Mouse (Mus musculus) olfactory bulb, adult 2 months (tissue): ENCODE results near the gene Nprl3. TPM values are rescaled to one million over a fixed set of nuclear protein-coding genes. Genes with fewer than 3 reads are reported as not detected.
"Not testable (repeated sequence)": the region's sequence is repeated elsewhere in the genome, so short reads cannot be mapped to it uniquely, and the experiment has no call there.

Experiments used
- H3K27ac ChIP-seq: fragments of 200-500 bp; 2 replicates; pipeline ENCODE4 v1.5.1; 2012; ENCODE audit warnings: low read depth, low read length; ENCODE audit not compliant: insufficient read depth
- H3K4me1 ChIP-seq: fragments of 200-500 bp; 2 replicates; pipeline ENCODE4 v1.6.1; 2012; ENCODE audit warnings: low read length; ENCODE audit not compliant: control insufficient read depth, insufficient read depth
- H3K4me3 ChIP-seq: fragments of 200-500 bp; 2 replicates; pipeline ENCODE4 v1.5.1; 2012; ENCODE audit warnings: mild to moderate bottlenecking, low read depth, low read length, moderate library complexity; ENCODE audit not compliant: insufficient read depth
- CTCF ChIP-seq: fragments of 200-500 bp; IDR thresholded peaks from 2 replicates; pipeline ENCODE4 v1.5.1; 2012; ENCODE audit warnings: low read depth, mild to moderate bottlenecking, low read length, moderate library complexity; ENCODE audit not compliant: insufficient read depth
- POLR2A ChIP-seq: fragments of 200-500 bp; IDR thresholded peaks from 2 replicates; pipeline ENCODE4 v1.6.1; 2012; ENCODE audit warnings: mild to moderate bottlenecking, low read depth, low read length, moderate library complexity; ENCODE audit not compliant: insufficient read depth
- WGBS: fragments of 180-500 bp; shearing (Covaris S2); methylation state at CpG from one replicate; pipeline ENCODE4 v1.1.7; 2018; 5-methylcytosine and 5-hydroxymethylcytosine counted together
- polyA plus RNA-seq: library from polyadenylated mRNA; stranded (reverse); fragments of >200 nt; gene quantifications from 2 replicates; pipeline ENCODE4 v1.2.4, GENCODE M21; 2012; ENCODE audit warnings: low replicate concordance; ENCODE audit not compliant: missing spikeins, insufficient read depth, insufficient read length

Nprl3 gene
- polyA plus RNA-seq, 1 experiment, result not detected

DNA sequence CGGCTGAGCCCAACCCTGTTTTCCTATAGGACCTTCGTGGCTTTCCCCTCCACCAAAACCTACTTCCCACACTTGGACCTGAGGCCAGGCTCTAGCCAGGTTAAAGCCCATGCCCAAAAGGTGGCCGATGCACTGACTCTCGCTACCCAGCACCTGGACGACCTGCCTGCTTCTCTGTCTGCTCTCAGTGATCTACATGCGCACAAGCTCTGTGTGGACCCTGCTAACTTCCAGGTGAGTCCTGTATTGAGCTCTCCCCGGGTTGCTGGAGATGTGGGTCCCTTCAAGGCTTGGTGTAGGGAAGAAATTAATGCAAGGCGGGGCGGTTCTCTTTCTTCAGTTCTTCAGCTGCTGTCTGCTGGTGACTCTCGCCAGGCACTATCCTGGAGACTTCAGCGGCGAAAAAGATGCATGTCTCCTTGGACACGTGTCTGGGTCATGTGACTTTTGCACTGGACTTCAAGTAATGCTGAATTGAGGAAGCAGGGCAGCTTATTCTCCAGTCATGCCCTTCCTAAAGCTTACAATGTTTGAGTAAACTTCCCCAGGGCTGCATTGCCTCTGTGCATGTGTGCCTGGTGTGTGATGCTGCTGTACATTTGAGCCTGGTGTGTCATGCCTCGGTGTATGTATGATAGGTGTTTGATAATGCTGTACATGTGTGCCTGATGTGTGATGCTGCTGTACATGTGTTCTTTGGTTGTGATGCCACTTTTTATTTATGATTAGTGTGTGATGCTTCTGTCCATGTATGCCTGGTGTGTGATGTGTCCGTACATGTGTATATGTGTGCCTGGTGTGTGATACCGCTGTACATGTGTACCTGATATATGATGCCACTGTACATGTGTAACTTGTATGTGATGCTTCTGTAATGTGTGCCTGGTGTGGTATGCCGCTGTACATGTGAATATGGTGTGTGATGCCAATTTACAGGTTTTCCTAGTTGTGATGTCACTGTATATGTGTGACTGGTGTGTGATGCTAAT is 33.1 kb upstream of the Nprl3 start:
- Histone ChIP-seq H3K4me3 (0 out of 2 replicates have a peak overlapping the region, but pooled peaks have one; percentile 13), H3K4me1 (peaks cover 15% of the 10 kb centered on the region), H3K27ac (no peak overlapping the region)
- WGBS, result 51% methylated on average over 15 of the region's 17 CpGs
- TF ChIP-seq POLR2A, result no peak
- TF ChIP-seq CTCF, result no peak

- Histone ChIP-seq H3K4me3 (0 out of 2 replicates have a peak within 1 kb of the TSS, but pooled peaks have one; percentile 13), H3K4me1 (peaks cover 15% of the 10 kb centered on the region)
- 4% methylated on average over 16 of the region's 16 CpGs for WGBS
- peak; percentile 66; the same call in 1 of the 2 replicates for TF ChIP-seq CTCF
- H3K27ac ChIP-seq, result not testable (repeated sequence)
Observed at GRCm38 (mm10) chr11:32299865-32300264, 32.4 kb upstream of the Nprl3 start, which contains the start of gene Hbq1a. Gene Hbq1a (plus strand): TSS chr11:32300069.

DNA sequence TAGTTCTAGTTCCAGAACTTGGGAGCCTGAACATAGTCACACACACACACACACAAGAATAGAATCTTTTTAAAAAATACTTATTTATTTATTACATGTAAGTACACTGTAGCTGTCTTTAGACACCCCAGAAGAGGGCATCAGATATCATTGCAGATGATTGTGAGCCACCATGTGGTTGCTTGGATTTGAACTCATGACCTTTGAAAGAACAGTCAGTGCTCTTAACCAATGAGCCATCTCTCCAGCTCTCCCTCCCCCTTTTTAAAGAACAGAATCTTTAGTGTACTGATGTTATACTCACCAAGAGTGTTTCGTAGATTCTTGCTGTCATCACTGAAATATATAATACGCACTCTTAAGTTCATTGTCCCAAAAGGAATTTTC is 31.0 kb upstream of the Nprl3 start:
- Histone ChIP-seq H3K4me1 (peaks cover 12% of the 10 kb centered on the region), H3K4me3 (no peak overlapping the region), H3K27ac (no peak overlapping the region)
- 98% methylated on average over 2 of the region's 2 CpGs for WGBS
- no peak for TF ChIP-seq CTCF

- 100% methylated on average over 1 of the region's 1 CpGs for WGBS
- no peak for TF ChIP-seq POLR2A
- no peak for TF ChIP-seq CTCF
Observed at GRCm38 (mm10) chr11:32297866-32298531, 30.5 kb upstream of the Nprl3 start.

DNA sequence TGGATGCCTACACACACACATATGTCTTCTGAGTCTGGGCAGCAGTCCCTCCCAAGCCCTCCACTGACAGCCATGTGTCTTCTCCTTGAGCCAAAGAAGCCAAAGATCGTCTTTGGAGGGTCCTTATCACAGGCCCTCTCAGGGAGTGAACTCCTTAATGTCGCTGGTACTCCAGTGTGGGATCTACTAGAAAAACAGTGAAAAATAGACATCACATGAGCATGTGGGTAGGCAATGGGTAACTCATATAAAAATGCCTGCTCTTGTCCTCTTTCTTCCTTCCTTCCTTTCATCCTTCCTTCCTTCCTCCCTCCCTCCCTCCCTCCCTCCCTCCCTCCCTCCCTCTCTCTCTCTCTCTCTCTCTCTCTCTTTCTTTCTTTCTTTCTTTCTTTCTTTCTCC is 29.9 kb upstream of the Nprl3 start:
- not testable (repeated sequence) for H3K27ac ChIP-seq, H3K4me3 ChIP-seq, H3K4me1 ChIP-seq
- WGBS, result 61% methylated on average over 2 of the region's 2 CpGs

More at GRCm38 (mm10) chr11:32297866-32298531, 30.5 kb upstream of the Nprl3 start:
- H3K4me1 ChIP-seq, result peaks cover 7% of the 10 kb centered on the region
- H3K4me3 ChIP-seq, result no peak overlapping the region
- H3K27ac ChIP-seq, result no peak overlapping the region

- no CpG with 5 or more reads among the region's 4 CpGs for WGBS
- not testable (repeated sequence) for H3K4me1 ChIP-seq, H3K4me3 ChIP-seq, H3K27ac ChIP-seq
Observed at GRCm38 (mm10) chr11:32296203-32296602, 28.7 kb upstream of the Nprl3 start, which contains the start of gene Hba-a2. Gene Hba-a2 (plus strand): TSS chr11:32296489.

- H3K4me3 ChIP-seq, H3K27ac ChIP-seq, H3K4me1 ChIP-seq: not testable (repeated sequence)
- 81% methylated on average over 3 of the region's 3 CpGs for WGBS
Observed at GRCm38 (mm10) chr11:32293479-32293878, 26.0 kb upstream of the Nprl3 start.

DNA sequence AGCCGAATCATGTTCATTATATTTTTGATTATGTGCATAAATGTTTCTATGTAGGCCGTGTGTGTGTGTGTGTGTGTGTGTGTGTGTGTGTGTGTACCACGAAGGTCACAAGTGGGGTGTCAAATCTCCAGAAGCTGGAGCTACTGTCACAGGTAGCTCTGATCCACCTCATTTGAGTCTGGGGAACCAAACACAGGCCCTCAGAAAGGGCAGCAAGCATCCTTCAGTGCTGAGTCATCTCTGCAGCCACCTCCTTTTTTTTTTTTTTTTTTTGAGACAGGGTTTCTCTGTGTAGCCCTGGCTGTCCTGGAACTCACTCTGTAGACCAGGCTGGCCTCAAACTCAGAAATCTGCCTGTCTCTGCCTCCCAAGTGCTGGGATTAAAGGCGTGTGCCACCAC is 25.3 kb upstream of the Nprl3 start:
- not testable (repeated sequence) for H3K4me3 ChIP-seq, H3K4me1 ChIP-seq, H3K27ac ChIP-seq
- 87% methylated on average over 4 of the region's 4 CpGs for WGBS

DNA sequence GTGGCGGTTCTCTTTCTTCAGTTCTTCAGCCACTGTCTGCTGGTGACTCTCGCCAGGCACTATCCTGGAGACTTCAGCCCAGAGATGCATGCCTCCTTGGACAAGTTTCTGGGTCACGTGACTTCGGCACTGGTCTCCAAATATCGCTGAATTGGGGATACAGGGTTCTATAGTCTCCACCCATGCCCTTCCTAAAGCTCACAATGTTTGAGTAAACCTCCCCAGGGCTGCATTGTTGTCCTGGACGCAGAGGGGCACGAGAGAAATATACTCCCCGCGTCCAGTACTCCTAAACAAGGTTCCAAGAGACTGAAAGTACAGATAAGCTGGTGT is 20.0 kb upstream of the Nprl3 start:
- no peaks in the 10 kb centered on the region for H3K4me1 ChIP-seq
- TF ChIP-seq CTCF (no peak), POLR2A (no peak)
- 70% methylated on average over 9 of the region's 9 CpGs for WGBS
- no peak overlapping the region for H3K27ac ChIP-seq
- H3K4me3 ChIP-seq, result no peak overlapping the region
